Mouse (Mus musculus) megakaryocyte, embryonic 14.5 days (primary cell): Measurements from ENCODE around the gene Bag5.

ENCODE experiments used
- FLI1 ChIP-seq: IDR thresholded peaks from 2 replicates; pipeline ENCODE4 v1.6.1; 2012; ENCODE audit warnings: low read length, inconsistent platforms, mixed read lengths
- GATA1 ChIP-seq: IDR thresholded peaks from 3 replicates; pipeline ENCODE4 v1.6.1; 2012; ENCODE audit warnings: mixed read lengths, low read length, inconsistent platforms, borderline replicate concordance

DNA sequence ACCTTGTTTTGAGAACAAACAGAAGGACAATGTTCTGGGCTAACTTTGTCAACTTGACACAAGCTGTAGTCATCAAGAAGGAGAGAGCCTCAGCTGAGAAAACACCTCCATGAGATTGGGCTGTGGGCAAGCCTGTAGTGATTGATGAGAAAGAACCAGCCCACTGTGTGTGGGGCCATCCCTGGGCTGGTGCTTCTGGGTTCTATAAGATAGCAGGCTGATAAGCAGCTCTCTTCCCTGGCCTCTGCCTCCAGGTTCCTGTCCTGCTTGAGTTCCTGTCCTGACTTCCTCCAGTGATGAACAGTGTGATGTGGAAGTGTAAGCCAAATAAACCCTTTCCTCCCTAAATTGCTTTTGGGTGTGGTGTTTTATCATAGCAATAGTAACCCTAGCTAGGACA, 41.7 kb upstream of the Bag5 start:
- no peak for TF ChIP-seq GATA1
- no peak for TF ChIP-seq FLI1
